Mouse (Mus musculus) kidney, postnatal 0 days (tissue): ENCODE data around the gene Gm9887. TPM values are rescaled to one million over a fixed set of nuclear protein-coding genes. Genes with fewer than 3 reads are reported as not detected.

ENCODE experiments used
- ATAC-seq: fragments of 200-750 bp; cut with Nextera tagmentation; replicated peaks from 2 replicates; pipeline ENCODE4 v1.8.0; 2017; ENCODE audit warnings: low read depth, moderate number of reproducible peaks, moderate TSS enrichment, moderate library complexity; ENCODE audit not compliant: low FRiP score
- DNase-seq: peaks from one replicate; pipeline ENCODE4 v3.0.0-alpha.2; 2016; ENCODE audit warnings: low spot score
- H3K27ac ChIP-seq: fragments of 300-500 bp; sonication (generic); 2 replicates; pipeline ENCODE4 v1.5.1; 2014; ENCODE audit warnings: mild to moderate bottlenecking
- H3K27me3 ChIP-seq: fragments of 300-500 bp; sonication (generic); 2 replicates; pipeline ENCODE4 v1.6.1; 2014; ENCODE audit warnings: low read length, mixed read lengths; ENCODE audit not compliant: insufficient read depth
- H3K36me3 ChIP-seq: fragments of 300-500 bp; sonication (generic); 2 replicates; pipeline ENCODE4 v1.6.1; 2014; ENCODE audit warnings: low read length, mixed read lengths; ENCODE audit not compliant: insufficient read depth
- H3K4me1 ChIP-seq: fragments of 300-500 bp; sonication (generic); replicated peaks from 2 replicates; pipeline ENCODE4 v1.6.1; 2014; ENCODE audit warnings: antibody characterized with exemption, low read length, mixed read lengths; ENCODE audit not compliant: insufficient read depth
- H3K4me2 ChIP-seq: fragments of 300-500 bp; sonication (generic); 2 replicates; pipeline ENCODE4 v1.6.1; 2014; ENCODE audit warnings: mild to moderate bottlenecking, low read length, moderate library complexity, mixed read lengths
- H3K4me3 ChIP-seq: fragments of 300-500 bp; sonication (generic); replicated peaks from 2 replicates; pipeline ENCODE4 v1.5.1; 2014; ENCODE audit warnings: low read depth, low read length
- H3K9ac ChIP-seq: fragments of 300-500 bp; sonication (generic); 2 replicates; pipeline ENCODE4 v1.6.1; 2014; ENCODE audit warnings: low read depth, low read length
- H3K9me3 ChIP-seq: fragments of 300-500 bp; sonication (generic); replicated peaks from 2 replicates; pipeline ENCODE4 v1.6.1; 2016; ENCODE audit warnings: low read length, inconsistent platforms, mixed read lengths
- CTCF ChIP-seq: IDR thresholded peaks from 2 replicates; pipeline ENCODE4 v1.5.1; 2016; ENCODE audit warnings: antibody characterized with exemption, low read depth, mild to moderate bottlenecking, moderate library complexity
- WGBS: fragments of 180-500 bp; shearing (Covaris S2); extraction: QIAGEN DNeasy Blood & Tissue Kit; methylation state at CpG from one replicate; pipeline ENCODE4 v1.1.7; 2014; 5-methylcytosine and 5-hydroxymethylcytosine counted together
- polyA plus RNA-seq: library from polyadenylated mRNA; unstranded; fragments of >200 nt; fragmentation: Nextera tagmentation; extraction: Ambion mirVana; gene quantifications from 2 replicates; pipeline ENCODE4 v1.2.1, GENCODE M21; 2015

The Gm9887 gene
- polyA plus RNA-seq, 1 experiment from 2014 or later, result 1.3 TPM

DNA sequence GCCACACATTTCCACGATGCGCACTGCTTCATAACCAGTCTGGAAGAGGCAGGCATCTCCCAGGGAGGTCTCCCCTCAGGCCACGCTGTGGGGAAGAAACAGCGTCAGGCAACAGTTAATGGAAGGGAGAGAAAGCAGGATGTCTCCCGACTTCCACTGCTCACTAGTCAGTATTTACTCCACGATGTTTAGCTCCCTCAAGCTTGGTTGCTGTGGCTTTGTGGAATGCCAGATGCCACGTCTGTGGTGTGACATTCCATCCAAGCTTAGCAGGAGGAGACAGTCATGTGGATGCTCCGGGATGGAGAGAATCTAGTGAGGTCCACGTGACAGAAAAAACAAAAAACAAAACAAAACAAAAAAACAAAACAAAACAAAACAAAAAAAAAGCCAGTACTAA, 29.8 kb upstream of the Gm9887 start:
- TF ChIP-seq CTCF, result no peak
- no peak overlapping the region for H3K27ac ChIP-seq
- ATAC-seq (no peak), DNase-seq (no peak)
- no peak overlapping the region for H3K4me3 ChIP-seq
- WGBS, result 62% methylated on average over 9 of the region's 9 CpGs
- H3K9ac ChIP-seq, result no peak overlapping the region
- H3K4me1 ChIP-seq, result no peaks in the 10 kb centered on the region
- H3K36me3 ChIP-seq, result no peaks in the 10 kb centered on the region
- no peaks in the 10 kb centered on the region for H3K9me3 ChIP-seq
- H3K4me2 ChIP-seq, result no peak overlapping the region
- no peaks in the 10 kb centered on the region for H3K27me3 ChIP-seq

DNA sequence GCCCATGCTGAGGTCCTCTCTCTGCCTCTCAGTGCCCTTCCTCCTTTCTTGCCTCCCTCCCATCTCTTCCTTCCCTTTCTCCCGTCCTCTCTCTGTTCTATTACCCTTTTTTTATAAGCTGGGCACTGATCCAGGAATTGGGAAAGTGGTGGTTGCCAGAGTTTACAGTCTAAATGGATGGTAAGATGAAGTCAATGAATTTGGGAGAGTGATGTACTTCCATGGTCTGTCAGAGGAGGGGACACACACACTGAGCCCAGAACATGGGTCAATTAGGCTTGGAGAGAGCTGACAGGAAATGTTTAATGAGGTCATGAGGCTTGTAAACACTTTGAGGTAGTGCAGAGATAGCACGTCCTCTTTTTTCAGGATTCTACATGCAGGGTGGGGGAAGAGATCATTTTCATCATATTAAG, 28.6 kb upstream of the Gm9887 start:
- Histone ChIP-seq H3K4me1 (no peaks in the 10 kb centered on the region), H3K4me2 (no peak overlapping the region), H3K9ac (no peak overlapping the region), H3K27me3 (no peaks in the 10 kb centered on the region), H3K4me3 (no peak overlapping the region), H3K36me3 (no peaks in the 10 kb centered on the region), H3K9me3 (no peaks in the 10 kb centered on the region), H3K27ac (no peak overlapping the region)
- no peak for DNase-seq
- no peak for ATAC-seq
- 9% methylated on average over 2 of the region's 2 CpGs for WGBS
- peak; percentile 17; the same call in 1 of the 2 replicates for TF ChIP-seq CTCF

DNA sequence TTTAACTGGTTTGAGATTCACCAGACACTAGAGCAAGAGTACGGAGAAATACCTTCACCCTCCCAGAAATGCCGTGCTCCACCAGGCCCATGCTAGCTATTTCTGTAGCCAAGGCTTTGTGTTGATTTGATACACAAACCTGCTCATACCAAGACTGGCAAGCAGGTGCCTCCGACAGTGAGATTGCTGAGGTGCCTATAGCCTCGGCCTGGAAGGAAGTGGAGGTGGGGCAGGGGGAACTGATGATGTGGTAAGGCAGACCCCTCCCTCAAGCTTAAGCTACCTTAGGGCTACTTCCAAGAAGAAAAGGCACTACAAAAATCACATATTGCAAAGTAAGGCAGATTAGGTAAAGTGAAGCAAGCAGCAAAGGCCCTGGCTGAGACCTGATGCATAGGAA, 28.1 kb upstream of the Gm9887 start:
- H3K9me3 ChIP-seq, result no peaks in the 10 kb centered on the region
- WGBS, result 80% methylated on average over 4 of the region's 4 CpGs
- H3K9ac ChIP-seq, result no peak overlapping the region
- H3K36me3 ChIP-seq, result no peaks in the 10 kb centered on the region
- no peak overlapping the region for H3K4me3 ChIP-seq
- H3K27me3 ChIP-seq, result no peaks in the 10 kb centered on the region
- ATAC-seq, result no peak
- no peak overlapping the region for H3K4me2 ChIP-seq
- no peak overlapping the region for H3K27ac ChIP-seq
- DNase-seq, result no peak
- no peak for TF ChIP-seq CTCF
- H3K4me1 ChIP-seq, result no peaks in the 10 kb centered on the region

DNA sequence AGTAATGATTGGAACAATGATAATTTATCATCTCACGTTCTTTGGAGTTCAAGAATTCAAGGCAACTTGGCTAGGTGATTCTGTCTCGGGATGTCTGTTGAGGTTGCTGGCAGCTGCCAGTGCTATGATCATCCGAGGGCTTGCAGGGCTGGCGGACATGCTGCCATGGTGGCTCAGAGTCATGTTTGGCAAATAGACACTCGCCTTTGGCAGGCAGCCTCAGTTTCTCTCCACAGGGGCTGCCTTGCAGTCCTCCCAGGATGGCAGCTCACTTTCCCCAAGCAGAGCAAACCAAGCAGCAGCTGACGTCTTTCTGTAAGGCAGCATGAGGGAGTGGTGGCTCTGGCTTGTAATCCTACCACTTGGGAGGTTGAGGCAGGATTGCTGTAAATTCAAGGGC, 22.2 kb upstream of the Gm9887 start:
- no peaks in the 10 kb centered on the region for H3K4me1 ChIP-seq
- H3K4me3 ChIP-seq, result no peak overlapping the region
- no peak overlapping the region for H3K4me2 ChIP-seq
- ATAC-seq (no peak), DNase-seq (no peak)
- no peaks in the 10 kb centered on the region for H3K27me3 ChIP-seq
- WGBS, result 74% methylated on average over 6 of the region's 6 CpGs
- TF ChIP-seq CTCF, result no peak
- H3K9me3 ChIP-seq, result no peaks in the 10 kb centered on the region
- no peak overlapping the region for H3K9ac ChIP-seq
- no peaks in the 10 kb centered on the region for H3K36me3 ChIP-seq
- no peak overlapping the region for H3K27ac ChIP-seq

DNA sequence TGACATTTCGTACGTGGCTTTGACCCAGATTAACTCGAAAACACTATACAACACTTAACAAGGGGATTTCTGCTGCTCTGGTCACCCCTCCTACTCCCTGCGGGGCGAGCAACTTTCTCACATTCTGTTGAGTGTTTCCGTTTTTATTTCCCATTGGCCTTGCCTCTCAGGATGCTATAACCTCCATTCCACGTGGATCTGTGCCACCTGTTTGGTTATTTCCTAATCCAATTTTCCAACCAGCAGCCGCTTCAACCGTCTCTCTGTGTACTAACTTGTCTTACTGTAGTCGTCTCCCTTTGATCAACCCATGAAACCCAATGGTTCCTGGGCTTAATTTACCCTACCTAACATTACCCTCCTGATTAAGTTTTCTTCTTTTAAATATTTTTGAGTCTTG, 20.8 kb upstream of the Gm9887 start:
- Histone ChIP-seq H3K27ac (no peak overlapping the region), H3K36me3 (no peaks in the 10 kb centered on the region), H3K9ac (no peak overlapping the region), H3K4me1 (no peaks in the 10 kb centered on the region), H3K9me3 (no peaks in the 10 kb centered on the region), H3K4me3 (no peak overlapping the region), H3K27me3 (no peaks in the 10 kb centered on the region), H3K4me2 (no peak overlapping the region)
- no peak for TF ChIP-seq CTCF
- no peak for ATAC-seq
- 78% methylated on average over 10 of the region's 10 CpGs for WGBS
- no peak for DNase-seq

DNA sequence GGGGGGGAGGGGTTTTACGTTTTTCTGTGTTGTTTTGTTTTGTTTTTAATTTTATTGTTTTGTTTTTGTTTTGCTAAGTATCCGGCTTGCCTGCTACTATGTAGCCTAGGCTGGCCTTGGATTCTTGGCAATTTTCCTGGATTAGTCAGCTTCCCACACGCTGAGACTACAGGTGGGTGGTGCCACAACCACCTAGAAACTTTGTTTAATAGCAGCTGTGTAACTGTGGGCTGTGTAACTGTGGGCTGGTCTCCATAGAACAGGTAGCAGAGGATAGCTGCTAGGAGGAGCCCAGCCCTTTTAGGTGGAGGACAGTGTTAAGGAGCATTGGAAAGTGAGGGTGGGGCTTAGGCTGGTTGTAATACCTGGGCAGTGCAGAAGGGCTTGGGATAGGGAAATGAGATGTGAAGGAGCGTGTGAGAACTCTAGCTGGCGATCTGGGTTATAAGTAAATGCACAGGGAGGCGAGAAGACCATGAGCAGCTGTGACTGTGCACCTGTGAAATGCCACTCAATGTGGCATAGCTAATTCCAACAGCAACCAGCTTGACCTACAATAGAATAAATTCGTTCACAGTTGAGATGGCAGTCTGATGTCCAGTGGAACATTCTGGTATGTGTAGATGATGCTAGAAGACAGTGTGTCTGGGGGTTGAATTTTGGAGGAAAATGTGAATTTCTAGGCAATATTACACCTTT, 17.9 kb upstream of the Gm9887 start:
- no peak for ATAC-seq
- 61% methylated on average over 7 of the region's 7 CpGs for WGBS

More for the DNA sequence above, 17.9 kb upstream of the Gm9887 start:
- Histone ChIP-seq H3K4me1 (no peaks in the 10 kb centered on the region), H3K4me3 (no peak overlapping the region), H3K27me3 (no peaks in the 10 kb centered on the region), H3K27ac (no peak overlapping the region), H3K4me2 (no peak overlapping the region), H3K9me3 (no peaks in the 10 kb centered on the region), H3K9ac (no peak overlapping the region), H3K36me3 (no peaks in the 10 kb centered on the region)
- TF ChIP-seq CTCF, result no peak
- no peak for DNase-seq
